Mouse (Mus musculus): ENCODE measurements around the gene Ccnjl.

GRCm38 (mm10) chr11:43605859-43606258 is 77.3 kb downstream of the Ccnjl start:
- TF ChIP-seq GATA1 (IDR thresholded peaks at IDR 0.05; ENCODE audit: borderline replicate concordance, low read length), result no peak
- TF ChIP-seq FLI1 (IDR thresholded peaks at IDR 0.05; ENCODE audit: low read length), result no peak
